In the genomic region with DNA sequence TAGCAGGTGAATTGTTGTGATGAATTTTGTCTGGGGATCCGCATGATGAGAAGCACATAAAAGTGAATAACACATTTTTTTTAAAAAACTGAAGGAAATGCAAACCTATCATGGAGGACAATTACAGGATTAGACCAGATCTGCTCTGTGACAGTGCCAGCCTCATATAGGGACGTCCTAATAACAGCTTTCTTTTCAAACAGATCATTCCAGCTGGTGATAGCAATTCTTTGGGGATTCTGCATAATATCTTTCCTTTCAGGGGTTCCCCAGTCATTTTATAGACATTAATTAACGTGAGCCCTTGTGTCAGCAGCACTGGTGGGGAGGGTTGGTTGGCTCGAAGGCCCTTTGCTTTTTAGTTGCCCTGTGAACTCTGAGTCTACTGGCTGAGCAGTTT, we compare ENCODE assay signal across 19 mouse cellular contexts.
"Had no signal": no experiment of that assay in that cellular context is flagged by ENCODE, and none has a peak within 500 bp of the region (broad histone marks: within the 10 kb centered on the region; RNA-seq: fewer than 3 reads in every experiment).

No protein-coding gene starts in this region.

- DNase-seq: kidney, adult 2 months; kidney, postnatal 25 days; layer of hippocampus, adult 9-11 months; liver; lung, adult 18-20 months; lung, postnatal 10 days; lung, postnatal 36 days; thymus, adult 2 months; thymus, postnatal 14 days; thymus, postnatal 4 days had no signal

- H3K4me1 ChIP-seq: liver, embryonic 12.5 days; liver, embryonic 15.5 days; lung, embryonic 15.5 days; megakaryocyte, embryonic 14.5 days had no signal

- H3K27me3 ChIP-seq: limb, embryonic 13.5 days; neural tube, embryonic 12.5 days had no signal

- H3K9me3 ChIP-seq: limb, embryonic 10.5 days; limb, embryonic 13.5 days; liver, embryonic 12.5 days; liver, embryonic 15.5 days; lung, embryonic 15.5 days; megakaryocyte, embryonic 14.5 days; neural tube, embryonic 12.5 days had no signal

- H3K36me3 ChIP-seq: limb, embryonic 10.5 days; limb, embryonic 13.5 days; liver, embryonic 12.5 days; liver, embryonic 15.5 days; lung, embryonic 15.5 days; neural tube, embryonic 12.5 days had no signal

- H3K4me2 ChIP-seq: limb, embryonic 13.5 days; liver, embryonic 12.5 days; liver, embryonic 15.5 days; lung, embryonic 15.5 days; neural tube, embryonic 12.5 days had no signal

- ATAC-seq: liver, embryonic 12.5 days had no signal

- H3K27ac ChIP-seq: kidney, postnatal 0 days; layer of hippocampus, adult 2 months; limb, embryonic 10.5 days; limb, embryonic 13.5 days; liver, embryonic 12.5 days; liver, embryonic 15.5 days; lung, embryonic 15.5 days; neural tube, embryonic 12.5 days had no signal

- H3K4me3 ChIP-seq: layer of hippocampus, adult 2 months; limb, embryonic 10.5 days; limb, embryonic 13.5 days; liver, embryonic 12.5 days; liver, embryonic 15.5 days; lung, embryonic 15.5 days; megakaryocyte, embryonic 14.5 days; neural tube, embryonic 12.5 days had no signal

- H3K9ac ChIP-seq: limb, embryonic 13.5 days; liver, embryonic 12.5 days; liver, embryonic 15.5 days; lung, embryonic 15.5 days; neural tube, embryonic 12.5 days had no signal
